In genomic region chr2:38546222-38546621, GRCm38 (mm10) we compare ENCODE assay signal across 8 mouse cellular contexts. TPM values are rescaled to one million over a fixed set of nuclear protein-coding genes. Genes with fewer than 3 reads are reported as not detected.
A peak's percentile ranks its signal among the peaks of the same experiment; 100 is the strongest.
DNase-seq lines count a peak whose midpoint lies in the region; ATAC-seq lines count a peak whose summit lies in the region.

No protein-coding gene starts in this region.

- no peak for ATAC-seq in inflammation-experienced regulatory T-cells, adult 6 months

- DNase-seq in ovary, postnatal 36 days (ENCODE audit: low spot score) = peak; percentile 57
- DNase-seq in ovary, postnatal 10 days (ENCODE audit: low spot score) = no peak
- DNase-seq in fibroblast of lung, adult 2 months (ENCODE audit: low read depth) = peak; percentile 80
- peak; percentile 83 for DNase-seq in kidney, adult 11 months
- DNase-seq in lung, postnatal 14 days = peak; percentile 74
- DNase-seq in right cerebral cortex, adult 2 months (ENCODE audit: low spot score in 2 of 2) = no peak
- no peak for DNase-seq in cerebellum, adult 9-10 months

RNA-seq across cellular contexts. Expression of gene Nek6, which starts 34.8 kb away (rescaled TPM):
- 1 to 10 TPM; 3.0 to 6.2 (median 3.7) TPM for polyA plus RNA-seq in inflammation-experienced regulatory T-cells, adult 6 months (2017; shearing (Covaris generic))

Comparison
In these comparisons a context has a peak if more than half of its experiments do, and no peak if none do; other contexts are left out.
1. DNase-seq: peak in ovary, postnatal 36 days (single experiment), fibroblast of lung, adult 2 months (single experiment), kidney, adult 11 months (single experiment) and lung, postnatal 14 days (single experiment); none in ovary, postnatal 10 days (single experiment), right cerebral cortex, adult 2 months (0 of 2) and cerebellum, adult 9-10 months (single experiment).